Comparison of ENCODE assay signal across 24 mouse cellular contexts in genomic region chr6:21697641-21698040, GRCm38 (mm10).
"Had no signal": no experiment of that assay in that cellular context is flagged by ENCODE, and none has a peak within 500 bp of the region (broad histone marks: within the 10 kb centered on the region; RNA-seq: fewer than 3 reads in every experiment).

No protein-coding gene starts in this region.

- H3K27ac ChIP-seq: forebrain, embryonic 15.5 days; heart, adult 2 months; heart, embryonic 13.5 days; heart, embryonic 15.5 days; hindbrain, embryonic 12.5 days; kidney, embryonic 15.5 days; kidney, postnatal 0 days; limb, embryonic 13.5 days; limb, embryonic 15.5 days had no signal

- H3K9ac ChIP-seq: forebrain, embryonic 15.5 days; forebrain, postnatal 0 days; heart, embryonic 13.5 days; heart, embryonic 15.5 days; hindbrain, embryonic 12.5 days; kidney, embryonic 15.5 days; limb, embryonic 13.5 days; limb, embryonic 15.5 days had no signal

- DNase-seq: forebrain, postnatal 0 days; gastrocnemius, postnatal 14 days; gastrocnemius, postnatal 36 days; heart, adult 11 months; heart, adult 2 months; heart, postnatal 14 days; heart, postnatal 36 days; kidney, adult 11 months; kidney, adult 2 months; kidney, adult 9 months; kidney, postnatal 14 days; kidney, postnatal 36 days; layer of hippocampus, postnatal 36 days; left cerebral cortex, postnatal 4 days had no signal

- H3K36me3 ChIP-seq: forebrain, embryonic 15.5 days; heart, embryonic 13.5 days; heart, embryonic 15.5 days; hindbrain, embryonic 12.5 days; kidney, embryonic 15.5 days; limb, embryonic 13.5 days; limb, embryonic 15.5 days had no signal

- H3K4me3 ChIP-seq: forebrain, embryonic 15.5 days; heart, adult 2 months; heart, embryonic 13.5 days; heart, embryonic 15.5 days; hindbrain, embryonic 12.5 days; kidney, embryonic 15.5 days; limb, embryonic 13.5 days; limb, embryonic 15.5 days had no signal

- H3K9me3 ChIP-seq: forebrain, embryonic 15.5 days; heart, embryonic 13.5 days; heart, embryonic 15.5 days; hindbrain, embryonic 12.5 days; kidney, embryonic 15.5 days; limb, embryonic 13.5 days; limb, embryonic 15.5 days had no signal

- H3K4me2 ChIP-seq: forebrain, embryonic 15.5 days; heart, embryonic 11.5 days; heart, embryonic 13.5 days; heart, embryonic 15.5 days; hindbrain, embryonic 12.5 days; kidney, embryonic 15.5 days; limb, embryonic 13.5 days; limb, embryonic 15.5 days had no signal

- H3K27me3 ChIP-seq: forebrain, embryonic 15.5 days; heart, embryonic 13.5 days; heart, embryonic 15.5 days; hindbrain, embryonic 12.5 days; kidney, embryonic 15.5 days; limb, embryonic 13.5 days; limb, embryonic 15.5 days had no signal

- H3K4me1 ChIP-seq: heart, embryonic 13.5 days; heart, embryonic 15.5 days; hindbrain, embryonic 12.5 days; kidney, embryonic 15.5 days; limb, embryonic 15.5 days had no signal

- ATAC-seq: forebrain, embryonic 15.5 days; forebrain, postnatal 0 days; intestine, embryonic 16.5 days had no signal
